Mouse (Mus musculus) ovary, adult 10 weeks (tissue): ENCODE measurements around the gene Zfp746. TPM values are rescaled to one million over a fixed set of nuclear protein-coding genes. Genes with fewer than 3 reads are reported as not detected.

Source experiments
- polyA plus RNA-seq: library from polyadenylated mRNA; stranded (reverse); fragments of 350-450 nt; fragmentation: Illumina TruSeq; extraction: RNeasy Lipid Tissue Mini Kit (QIAGEN cat#74804); gene quantifications from one replicate; pipeline ENCODE4 v1.2.3, GENCODE M21; 2014

Gene Zfp746
- 14.0 TPM for polyA plus RNA-seq

DNA sequence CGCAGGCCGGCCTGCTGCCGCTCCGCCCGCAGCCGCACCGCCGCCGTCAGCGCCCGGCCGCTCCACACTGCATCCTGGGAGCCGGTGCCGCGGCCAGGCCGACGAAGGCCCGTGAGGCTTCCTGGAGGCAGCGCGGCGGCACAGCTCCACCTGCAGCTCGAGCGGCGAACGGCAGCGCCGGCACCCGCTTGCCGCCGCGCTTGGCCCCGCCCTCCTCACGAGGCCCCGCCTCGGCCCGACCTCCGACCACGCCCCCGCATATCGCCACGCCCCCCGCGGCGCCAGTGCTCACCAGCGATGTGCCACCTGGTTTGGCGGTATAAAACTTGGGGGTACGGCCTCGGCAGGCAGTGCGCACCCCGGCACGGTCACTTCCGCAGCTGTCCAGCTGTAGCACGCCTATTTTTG, at the start of gene Zfp746:
Zfp746 (minus strand) TSS at position 123 of the 408 bp plus-strand sequence.

DNA sequence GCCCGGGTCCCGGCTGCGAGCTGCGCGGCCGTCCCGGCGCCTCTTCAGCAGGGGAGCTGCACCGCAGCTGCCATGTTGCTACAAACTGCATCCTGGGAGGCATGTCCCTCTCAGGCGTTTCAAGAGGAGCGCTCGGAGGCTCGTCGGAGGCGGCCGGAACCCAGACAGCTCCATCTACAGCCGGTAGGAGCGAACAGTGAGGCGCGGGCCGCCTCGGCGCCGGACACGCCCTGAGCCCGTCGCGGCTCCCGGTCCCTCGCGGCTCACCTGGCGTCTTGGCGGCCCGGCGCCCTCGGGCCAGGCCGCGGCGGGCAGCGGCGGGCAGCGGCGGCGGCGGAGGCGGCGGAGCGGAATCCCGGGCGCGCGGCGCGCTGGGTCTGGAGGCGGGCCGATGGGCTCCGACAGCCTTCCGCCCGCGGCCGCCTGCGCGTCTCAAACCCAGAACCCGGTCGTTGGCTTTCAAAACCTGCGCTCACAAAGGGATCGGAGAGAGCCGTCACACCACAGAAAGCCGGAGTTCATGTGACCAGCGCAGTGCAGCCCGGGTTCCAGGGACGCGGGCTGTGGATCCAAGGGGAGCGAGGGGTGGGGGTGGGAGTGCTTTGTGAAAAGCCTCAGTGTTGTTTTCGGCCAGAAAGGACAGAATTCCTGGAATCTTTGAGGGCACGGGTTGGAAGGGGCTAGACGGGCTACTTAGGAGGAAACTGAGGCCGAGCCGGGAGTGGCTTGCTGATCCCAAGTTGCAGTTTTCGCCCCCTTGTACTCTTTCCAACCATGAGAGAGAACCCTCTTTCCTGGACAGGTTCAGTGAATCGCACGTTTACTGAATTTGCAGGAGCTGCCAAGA, 37.7 kb downstream of the Zfp746 start, which contains the start of gene Zfp777:
Zfp777 (minus strand) TSS at position 486 of the 847 bp plus-strand sequence.

Other genes with a start within 250 kb of the Zfp746 start
- 3.6 TPM for gene Zfp282, start 209.4 kb downstream of the Zfp746 start, polyA plus RNA-seq
- 10.9 TPM for gene Zfp212, start 166.1 kb downstream of the Zfp746 start, polyA plus RNA-seq
- gene Zfp956, start 133.2 kb downstream of the Zfp746 start, polyA plus RNA-seq: 2.2 TPM
- 8.6 TPM for gene Zfp777, start 37.7 kb downstream of the Zfp746 start, polyA plus RNA-seq